Mouse (Mus musculus): Measurements from ENCODE around the gene Jak1. TPM values are rescaled to one million over a fixed set of nuclear protein-coding genes. Genes with fewer than 3 reads are reported as not detected.

The Jak1 gene
- polyA plus RNA-seq, 1 experiment from 2014 or later, result 48.3 TPM

DNA sequence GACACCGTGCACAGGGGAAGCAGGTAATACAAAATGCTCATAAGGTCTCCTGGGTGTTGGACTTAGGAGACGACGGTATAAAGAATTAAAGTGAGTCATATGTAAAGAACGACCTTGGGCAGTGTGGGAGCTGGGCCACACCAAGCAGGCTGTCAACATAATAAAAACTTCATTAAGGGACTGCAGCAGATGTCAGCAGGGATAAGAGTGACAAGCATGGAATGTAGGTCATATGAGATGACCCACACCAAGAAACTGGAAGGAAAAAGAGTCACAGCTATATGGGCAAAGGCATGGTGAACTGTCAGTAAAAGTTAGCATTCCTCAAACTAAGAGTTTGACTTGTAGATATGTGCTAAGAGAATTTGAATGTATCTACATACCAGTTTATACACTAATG, 120.7 kb downstream of the Jak1 start:
- no peaks in the 10 kb centered on the region for H3K4me1 ChIP-seq (ENCODE audit: control insufficient read depth, low read depth, low read length)
- no peak for ATAC-seq (ENCODE audit: low read depth)
- H3K9me3 ChIP-seq (replicated peaks; ENCODE audit: control insufficient read depth, low read length), result no peaks in the 10 kb centered on the region
- H3K27ac ChIP-seq (ENCODE audit: low read length), result no peak overlapping the region
- 69% methylated on average over 4 of the region's 4 CpGs for WGBS (ENCODE audit: insufficient replicate concordance)
- no peak overlapping the region for H3K4me3 ChIP-seq (ENCODE audit: low read depth, low read length)
- H3K36me3 ChIP-seq (ENCODE audit: control insufficient read depth, insufficient read depth), result no peaks in the 10 kb centered on the region
- no peak overlapping the region for H3K4me2 ChIP-seq (ENCODE audit: low read depth, low read length)
- H3K9ac ChIP-seq (ENCODE audit: low read depth, low read length), result no peak overlapping the region
- H3K27me3 ChIP-seq (ENCODE audit: control insufficient read depth, insufficient read depth, low read depth, low read length), result no peaks in the 10 kb centered on the region

DNA sequence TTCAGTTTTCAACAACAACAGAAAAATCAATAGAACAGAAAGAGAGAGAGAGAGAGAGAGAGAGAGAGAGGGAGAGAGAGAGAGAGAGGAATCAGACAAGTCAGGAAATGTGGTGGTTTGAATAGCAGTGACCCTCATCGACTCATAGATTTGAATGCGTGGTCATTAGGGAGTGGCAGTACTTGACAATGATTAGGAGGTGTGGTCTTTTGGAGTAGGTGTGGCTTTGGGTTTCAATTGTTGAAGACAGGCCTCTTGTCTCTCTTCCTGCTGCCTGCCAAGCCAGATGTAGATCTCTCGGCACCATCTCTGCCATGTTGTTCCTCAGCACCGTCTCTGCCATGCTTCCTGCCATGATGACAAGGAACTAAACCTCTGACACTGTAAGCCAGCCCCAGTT, 121.2 kb downstream of the Jak1 start:
- H3K36me3 ChIP-seq (ENCODE audit: control insufficient read depth, insufficient read depth), result no peaks in the 10 kb centered on the region
- no peak overlapping the region for H3K27ac ChIP-seq (ENCODE audit: low read length)
- no peaks in the 10 kb centered on the region for H3K4me1 ChIP-seq (ENCODE audit: control insufficient read depth, low read depth, low read length)
- no peak overlapping the region for H3K9ac ChIP-seq (ENCODE audit: low read depth, low read length)
- WGBS (ENCODE audit: insufficient replicate concordance), result 43% methylated on average over 4 of the region's 4 CpGs
- H3K27me3 ChIP-seq (ENCODE audit: control insufficient read depth, insufficient read depth, low read depth, low read length), result no peaks in the 10 kb centered on the region
- no peaks in the 10 kb centered on the region for H3K9me3 ChIP-seq (replicated peaks; ENCODE audit: control insufficient read depth, low read length)
- H3K4me2 ChIP-seq (ENCODE audit: low read depth, low read length), result no peak overlapping the region
- no peak for ATAC-seq (ENCODE audit: low read depth)
- no peak overlapping the region for H3K4me3 ChIP-seq (ENCODE audit: low read depth, low read length)

- 63% methylated on average over 5 of the region's 5 CpGs for WGBS (ENCODE audit: insufficient replicate concordance)
- Histone ChIP-seq H3K9me3 (replicated peaks; ENCODE audit: control insufficient read depth, low read length) (no peaks in the 10 kb centered on the region), H3K27me3 (ENCODE audit: control insufficient read depth, insufficient read depth, low read depth, low read length) (no peaks in the 10 kb centered on the region), H3K4me1 (ENCODE audit: control insufficient read depth, low read depth, low read length) (no peaks in the 10 kb centered on the region), H3K4me3 (ENCODE audit: low read depth, low read length) (no peak overlapping the region), H3K27ac (ENCODE audit: low read length) (no peak overlapping the region), H3K4me2 (ENCODE audit: low read depth, low read length) (no peak overlapping the region), H3K36me3 (ENCODE audit: control insufficient read depth, insufficient read depth) (no peaks in the 10 kb centered on the region), H3K9ac (ENCODE audit: low read depth, low read length) (no peak overlapping the region)
- ATAC-seq (ENCODE audit: low read depth), result no peak
Measured at GRCm38 (mm10) chr4:101141768-101142167, 123.3 kb downstream of the Jak1 start.

DNA sequence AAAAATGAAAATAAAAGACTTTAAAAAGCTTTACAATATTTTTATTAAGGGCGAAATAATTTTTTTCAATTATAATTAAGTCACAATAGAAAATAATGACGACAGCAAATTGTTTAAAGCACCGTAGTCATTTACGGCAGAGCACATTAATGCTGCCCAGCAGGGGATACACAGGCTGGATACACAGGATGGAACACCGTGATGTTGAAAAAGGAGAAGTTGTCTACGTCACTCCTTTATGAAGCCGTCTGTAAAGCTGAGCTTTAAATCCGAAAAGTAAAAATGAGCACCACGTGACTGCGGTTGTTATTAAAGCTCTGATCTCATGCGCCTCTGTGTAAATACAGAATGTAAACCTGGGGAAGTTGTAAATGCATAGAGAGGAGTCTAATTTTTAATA, 127.1 kb downstream of the Jak1 start:
- Histone ChIP-seq H3K9me3 (replicated peaks; ENCODE audit: control insufficient read depth, low read length) (no peaks in the 10 kb centered on the region), H3K4me3 (ENCODE audit: low read depth, low read length) (no peak overlapping the region), H3K36me3 (ENCODE audit: control insufficient read depth, insufficient read depth) (no peaks in the 10 kb centered on the region), H3K27ac (ENCODE audit: low read length) (no peak overlapping the region), H3K9ac (ENCODE audit: low read depth, low read length) (no peak overlapping the region), H3K27me3 (ENCODE audit: control insufficient read depth, insufficient read depth, low read depth, low read length) (no peaks in the 10 kb centered on the region), H3K4me2 (ENCODE audit: low read depth, low read length) (no peak overlapping the region), H3K4me1 (ENCODE audit: control insufficient read depth, low read depth, low read length) (no peaks in the 10 kb centered on the region)
- no peak for ATAC-seq (ENCODE audit: low read depth)
- WGBS (ENCODE audit: insufficient replicate concordance), result 61% methylated on average over 11 of the region's 11 CpGs

DNA sequence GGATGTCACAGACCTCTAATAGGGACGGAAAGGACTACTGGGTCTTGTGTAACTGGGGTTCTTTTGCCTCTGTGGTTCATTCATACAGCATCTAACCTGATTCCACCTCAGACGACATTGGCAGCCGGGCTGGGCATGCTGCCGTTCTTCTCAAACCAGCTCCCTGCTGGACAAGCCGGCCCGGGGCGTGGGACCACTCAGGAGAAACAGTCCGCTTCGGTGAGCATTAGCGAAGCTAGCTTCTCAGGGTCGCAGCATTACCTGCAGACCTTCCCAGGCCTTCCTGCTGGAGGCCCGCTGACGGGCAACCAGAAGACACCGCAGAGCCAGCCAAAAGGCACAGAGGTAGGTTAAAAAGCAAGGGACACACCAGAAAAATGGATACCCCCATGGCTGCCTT, 129.2 kb downstream of the Jak1 start:
- Histone ChIP-seq H3K9me3 (replicated peaks; ENCODE audit: control insufficient read depth, low read length) (no peaks in the 10 kb centered on the region), H3K36me3 (ENCODE audit: control insufficient read depth, insufficient read depth) (no peaks in the 10 kb centered on the region), H3K9ac (ENCODE audit: low read depth, low read length) (no peak overlapping the region), H3K27ac (ENCODE audit: low read length) (no peak overlapping the region), H3K4me2 (ENCODE audit: low read depth, low read length) (no peak overlapping the region), H3K4me1 (ENCODE audit: control insufficient read depth, low read depth, low read length) (no peaks in the 10 kb centered on the region), H3K27me3 (ENCODE audit: control insufficient read depth, insufficient read depth, low read depth, low read length) (no peaks in the 10 kb centered on the region), H3K4me3 (ENCODE audit: low read depth, low read length) (no peak overlapping the region)
- WGBS (ENCODE audit: insufficient replicate concordance), result 82% methylated on average over 14 of the region's 14 CpGs
- ATAC-seq (ENCODE audit: low read depth), result no peak

DNA sequence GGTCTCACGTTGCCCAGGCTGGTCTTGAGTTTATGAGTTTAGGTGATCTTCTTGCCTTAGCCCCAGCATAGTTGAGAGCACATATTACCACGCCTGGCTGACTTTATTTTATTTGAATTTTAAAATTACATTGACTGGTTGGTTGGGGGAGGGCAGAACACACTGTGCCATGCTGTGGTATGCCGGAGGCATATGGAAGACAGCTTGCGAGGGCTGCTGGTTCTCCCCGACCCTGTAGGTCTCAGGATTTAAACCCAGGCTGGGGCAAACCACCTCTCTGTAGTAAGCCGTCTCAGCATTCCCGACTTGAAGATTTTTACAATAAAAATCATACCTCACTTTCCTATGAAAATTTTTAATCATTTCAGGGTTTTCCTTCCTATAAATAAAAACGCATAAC, 130.1 kb downstream of the Jak1 start:
- Histone ChIP-seq H3K4me2 (ENCODE audit: low read depth, low read length) (no peak overlapping the region), H3K27ac (ENCODE audit: low read length) (no peak overlapping the region), H3K27me3 (ENCODE audit: control insufficient read depth, insufficient read depth, low read depth, low read length) (no peaks in the 10 kb centered on the region), H3K4me1 (ENCODE audit: control insufficient read depth, low read depth, low read length) (no peaks in the 10 kb centered on the region), H3K9ac (ENCODE audit: low read depth, low read length) (no peak overlapping the region), H3K9me3 (replicated peaks; ENCODE audit: control insufficient read depth, low read length) (no peaks in the 10 kb centered on the region), H3K36me3 (ENCODE audit: control insufficient read depth, insufficient read depth) (no peaks in the 10 kb centered on the region), H3K4me3 (ENCODE audit: low read depth, low read length) (no peak overlapping the region)
- ATAC-seq (ENCODE audit: low read depth), result no peak
- 62% methylated on average over 8 of the region's 8 CpGs for WGBS (ENCODE audit: insufficient replicate concordance)

DNA sequence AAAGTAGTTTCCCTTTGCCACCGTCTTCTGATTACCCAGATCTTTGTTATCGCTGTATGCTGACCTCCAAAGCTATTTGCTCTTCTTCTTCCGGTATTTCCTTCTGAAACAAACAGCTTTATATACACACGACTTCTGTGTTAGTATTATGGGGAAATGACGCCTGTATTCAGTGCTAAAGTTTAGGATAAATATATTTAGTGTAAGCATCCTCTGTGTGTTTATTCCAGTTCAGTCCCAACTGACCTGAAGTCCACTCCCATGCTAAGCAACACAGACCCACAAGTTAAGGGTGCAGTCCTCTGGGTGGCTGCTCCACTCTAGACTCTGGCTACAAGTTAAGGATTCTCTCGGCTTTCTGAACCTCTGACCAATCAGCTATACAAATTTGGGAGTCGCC, 144.1 kb downstream of the Jak1 start:
- WGBS (ENCODE audit: insufficient replicate concordance), result 67% methylated on average over 7 of the region's 7 CpGs
- Histone ChIP-seq H3K9me3 (replicated peaks; ENCODE audit: control insufficient read depth, low read length) (no peaks in the 10 kb centered on the region), H3K36me3 (ENCODE audit: control insufficient read depth, insufficient read depth) (no peaks in the 10 kb centered on the region), H3K4me1 (ENCODE audit: control insufficient read depth, low read depth, low read length) (no peaks in the 10 kb centered on the region), H3K27me3 (ENCODE audit: control insufficient read depth, insufficient read depth, low read depth, low read length) (no peaks in the 10 kb centered on the region), H3K9ac (ENCODE audit: low read depth, low read length) (no peak overlapping the region), H3K4me3 (ENCODE audit: low read depth, low read length) (no peak overlapping the region), H3K27ac (ENCODE audit: low read length) (no peak overlapping the region), H3K4me2 (ENCODE audit: low read depth, low read length) (no peak overlapping the region)
- ATAC-seq (ENCODE audit: low read depth), result no peak

- Histone ChIP-seq H3K4me2 (ENCODE audit: low read depth, low read length) (no peak overlapping the region), H3K9ac (ENCODE audit: low read depth, low read length) (no peak overlapping the region), H3K9me3 (replicated peaks; ENCODE audit: control insufficient read depth, low read length) (no peaks in the 10 kb centered on the region), H3K4me1 (ENCODE audit: control insufficient read depth, low read depth, low read length) (no peaks in the 10 kb centered on the region), H3K27me3 (ENCODE audit: control insufficient read depth, insufficient read depth, low read depth, low read length) (no peaks in the 10 kb centered on the region), H3K36me3 (ENCODE audit: control insufficient read depth, insufficient read depth) (no peaks in the 10 kb centered on the region), H3K27ac (ENCODE audit: low read length) (no peak overlapping the region), H3K4me3 (ENCODE audit: low read depth, low read length) (no peak overlapping the region)
- no peak for ATAC-seq (ENCODE audit: low read depth)
- WGBS (ENCODE audit: insufficient replicate concordance), result 63% methylated on average over 12 of the region's 12 CpGs
Measured at GRCm38 (mm10) chr4:101107122-101107521, 158.0 kb downstream of the Jak1 start.

Measured in liver, embryonic 16.5 days (tissue).